Mouse (Mus musculus): ENCODE measurements around the gene Pigp. TPM values are rescaled to one million over a fixed set of nuclear protein-coding genes. Genes with fewer than 3 reads are reported as not detected.

Pigp gene
- polyA plus RNA-seq, 1 experiment from 2014 or later, result 116 TPM

DNA sequence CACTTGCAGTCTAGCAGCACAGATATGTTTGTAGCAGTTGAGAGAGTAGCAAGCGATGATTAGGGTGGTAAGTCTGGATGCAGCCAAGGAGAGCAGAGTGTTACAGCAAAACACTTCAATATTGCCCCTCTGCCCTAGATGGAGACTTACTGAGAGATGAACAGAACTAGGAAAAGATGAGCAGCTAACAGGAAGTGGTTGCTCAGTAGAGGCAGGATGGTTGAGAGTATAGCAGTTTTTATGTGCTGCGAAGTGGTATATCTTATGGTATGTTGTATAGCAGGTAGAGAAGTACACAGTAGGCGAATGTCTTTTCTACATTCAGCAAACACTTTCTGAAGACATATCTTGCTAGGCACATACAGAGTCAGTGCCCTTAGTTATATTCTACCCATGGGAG is 11.6 kb upstream of the Pigp start:
- 0 out of 2 replicates have a peak, but pooled peaks cover 3% of the 10 kb centered on the region for H3K36me3 ChIP-seq
- no peak overlapping the region for H3K4me3 ChIP-seq
- H3K27me3 ChIP-seq, result no peaks in the 10 kb centered on the region
- no peak overlapping the region for H3K9ac ChIP-seq
- no peak for ATAC-seq (ENCODE audit: low FRiP score)
- H3K27ac ChIP-seq, result no peak overlapping the region
- H3K9me3 ChIP-seq (replicated peaks), result no peaks in the 10 kb centered on the region
- H3K4me1 ChIP-seq, result peaks cover 3% of the 10 kb centered on the region; the same call in 1 of the 2 replicates
- WGBS, result 94% methylated on average over 3 of the region's 3 CpGs
- no peak overlapping the region for H3K4me2 ChIP-seq (replicated peaks)

DNA sequence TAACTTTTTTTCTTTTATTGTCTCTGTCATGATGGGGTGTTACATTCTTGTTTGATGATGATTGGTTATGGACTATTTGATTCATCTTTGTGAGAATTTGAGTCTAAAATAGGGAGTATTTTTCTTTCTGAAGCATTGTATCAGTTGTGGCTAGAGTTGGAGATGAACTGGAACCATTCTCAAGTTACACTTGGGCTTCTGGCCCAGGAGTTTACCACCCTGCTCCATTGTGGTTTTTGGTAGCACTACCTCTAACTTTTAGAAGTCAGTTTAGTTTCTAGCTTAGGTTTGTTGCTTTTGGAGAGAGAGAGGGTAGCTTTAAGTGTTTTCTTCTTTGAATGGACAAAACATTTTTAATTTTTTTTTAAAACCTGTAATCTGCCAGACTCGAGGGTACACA is 7.7 kb upstream of the Pigp start:
- H3K9me3 ChIP-seq (replicated peaks), result no peaks in the 10 kb centered on the region
- H3K36me3 ChIP-seq, result no peaks in the 10 kb centered on the region
- 88% methylated on average over 1 of the region's 1 CpGs for WGBS
- H3K27ac ChIP-seq, result no peak overlapping the region
- ATAC-seq (ENCODE audit: low FRiP score), result no peak
- no peak overlapping the region for H3K4me2 ChIP-seq (replicated peaks)
- H3K4me3 ChIP-seq, result no peak overlapping the region
- H3K27me3 ChIP-seq, result no peaks in the 10 kb centered on the region
- H3K9ac ChIP-seq, result no peak overlapping the region
- peaks cover 8% of the 10 kb centered on the region; the same call in 1 of the 2 replicates for H3K4me1 ChIP-seq

GRCm38 (mm10) chr16:94370915-94371300 is 734 bp downstream of the Pigp start:
- 0 out of 2 replicates have a peak, but pooled peaks cover 4% of the 10 kb centered on the region for H3K36me3 ChIP-seq
- peak overlapping the region; percentile 99 for H3K27ac ChIP-seq
- H3K4me2 ChIP-seq (replicated peaks), result peak overlapping the region; percentile 72
- ATAC-seq (ENCODE audit: low FRiP score), result peak; percentile 81
- peaks cover 33% of the 10 kb centered on the region for H3K4me1 ChIP-seq
- no peaks in the 10 kb centered on the region for H3K9me3 ChIP-seq (replicated peaks)
- H3K9ac ChIP-seq, result peak overlapping the region; percentile 98
- H3K27me3 ChIP-seq, result no peaks in the 10 kb centered on the region
- H3K4me3 ChIP-seq, result peak overlapping the region; percentile 93
- WGBS, result 1% methylated on average over 39 of the region's 43 CpGs

- Histone ChIP-seq H3K9me3 (replicated peaks) (no peaks in the 10 kb centered on the region), H3K4me1 (peaks cover 33% of the 10 kb centered on the region)
Observed at GRCm38 (mm10) chr16:94370173-94370914, 1.3 kb downstream of the Pigp start, which contains the start of gene Ttc3. Gene Ttc3, plus strand, starts transcription at chr16:94370618.

GRCm38 (mm10) chr16:94369596-94370172 is 2.0 kb downstream of the Pigp start:
- Histone ChIP-seq H3K36me3 (0 out of 2 replicates have a peak, but pooled peaks cover 4% of the 10 kb centered on the region), H3K4me2 (replicated peaks) (peak overlapping the region; percentile 72), H3K27me3 (no peaks in the 10 kb centered on the region), H3K9ac (peak overlapping the region; percentile 98), H3K4me3 (peak overlapping the region; percentile 93), H3K4me1 (peaks cover 30% of the 10 kb centered on the region), H3K9me3 (replicated peaks) (no peaks in the 10 kb centered on the region), H3K27ac (peak overlapping the region; percentile 99)
- WGBS, result 8% methylated on average over 6 of the region's 6 CpGs
- no peak for ATAC-seq (ENCODE audit: low FRiP score)

More at GRCm38 (mm10) chr16:94370173-94370914, 1.3 kb downstream of the Pigp start, which contains the start of gene Ttc3:
- 0 out of 2 replicates have a peak, but pooled peaks cover 4% of the 10 kb centered on the region for H3K36me3 ChIP-seq
- H3K27ac ChIP-seq, result peak within 1 kb of the TSS; percentile 99
- H3K9ac ChIP-seq, result peak within 1 kb of the TSS; percentile 98
- H3K27me3 ChIP-seq, result no peaks in the 10 kb centered on the region
- under 1% methylated on average over 74 of the region's 79 CpGs for WGBS
- peak; percentile 81 for ATAC-seq (ENCODE audit: low FRiP score)
- peak within 1 kb of the TSS; percentile 93 for H3K4me3 ChIP-seq
- peak within 1 kb of the TSS; percentile 72 for H3K4me2 ChIP-seq (replicated peaks)

DNA sequence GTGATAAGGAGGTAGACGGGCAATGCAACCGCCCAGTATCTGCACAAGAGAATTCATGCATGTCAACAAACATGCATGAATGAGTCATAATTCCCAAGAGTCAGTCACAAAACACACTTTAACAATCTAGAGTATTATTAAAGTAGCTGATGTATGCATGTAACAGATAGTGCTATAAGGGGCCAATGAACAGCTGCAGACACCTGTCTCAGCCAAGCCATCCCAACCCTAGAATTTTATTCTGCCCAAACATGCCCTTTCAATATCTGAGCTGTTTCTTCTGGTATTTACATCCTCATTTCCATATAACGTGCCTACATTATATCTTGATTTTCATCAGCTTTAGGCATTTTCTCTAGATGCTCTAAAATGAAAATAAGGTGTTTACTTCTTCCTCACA is 6.2 kb downstream of the Pigp start:
- H3K4me3 ChIP-seq, result no peak overlapping the region
- ATAC-seq (ENCODE audit: low FRiP score), result no peak
- H3K9ac ChIP-seq, result no peak overlapping the region
- WGBS, result 92% methylated on average over 3 of the region's 3 CpGs
- no peaks in the 10 kb centered on the region for H3K27me3 ChIP-seq
- H3K27ac ChIP-seq, result no peak overlapping the region
- no peaks in the 10 kb centered on the region for H3K9me3 ChIP-seq (replicated peaks)
- H3K36me3 ChIP-seq, result 0 out of 2 replicates have a peak, but pooled peaks cover 4% of the 10 kb centered on the region
- H3K4me2 ChIP-seq (replicated peaks), result no peak overlapping the region
- H3K4me1 ChIP-seq, result peaks cover 21% of the 10 kb centered on the region

DNA sequence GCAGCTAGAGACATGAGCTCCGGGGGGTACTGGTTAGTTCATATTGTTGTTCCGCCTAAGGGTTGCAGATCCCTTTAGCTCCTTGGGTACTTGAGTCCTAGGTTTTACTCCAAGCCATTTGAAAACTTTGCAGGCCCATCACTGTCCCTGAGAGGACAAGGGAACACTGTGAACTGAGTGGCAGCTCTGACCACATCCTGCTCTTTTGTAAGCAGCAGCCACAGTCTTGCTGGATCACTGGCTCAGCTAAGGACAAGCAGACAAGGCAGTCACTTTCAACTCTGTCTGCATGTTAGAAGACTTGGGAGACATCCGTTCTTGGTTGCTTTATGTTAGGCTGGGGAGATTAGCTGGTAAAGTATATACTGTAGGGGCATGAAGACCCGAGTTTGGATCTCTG is 7.8 kb downstream of the Pigp start:
- Histone ChIP-seq H3K9me3 (replicated peaks) (no peaks in the 10 kb centered on the region), H3K9ac (no peak overlapping the region), H3K4me2 (replicated peaks) (no peak overlapping the region), H3K27ac (no peak overlapping the region), H3K36me3 (0 out of 2 replicates have a peak, but pooled peaks cover 4% of the 10 kb centered on the region), H3K27me3 (no peaks in the 10 kb centered on the region), H3K4me3 (no peak overlapping the region), H3K4me1 (peaks cover 13% of the 10 kb centered on the region)
- 94% methylated on average over 4 of the region's 4 CpGs for WGBS
- ATAC-seq (ENCODE audit: low FRiP score), result no peak

GRCm38 (mm10) chr16:94362174-94362873 is 9.3 kb downstream of the Pigp start:
- H3K9ac ChIP-seq, result no peak overlapping the region
- H3K9me3 ChIP-seq (replicated peaks), result no peaks in the 10 kb centered on the region
- no peak overlapping the region for H3K4me3 ChIP-seq
- 0 out of 2 replicates have a peak, but pooled peaks cover 4% of the 10 kb centered on the region for H3K36me3 ChIP-seq
- H3K4me2 ChIP-seq (replicated peaks), result no peak overlapping the region
- no peak overlapping the region for H3K27ac ChIP-seq
- peaks cover 8% of the 10 kb centered on the region for H3K4me1 ChIP-seq
- no peaks in the 10 kb centered on the region for H3K27me3 ChIP-seq
- peak; percentile 75 for ATAC-seq (ENCODE audit: low FRiP score)
- 45% methylated on average over 10 of the region's 10 CpGs for WGBS

GRCm38 (mm10) chr16:94360578-94361350 is 10.9 kb downstream of the Pigp start:
- no peak for ATAC-seq (ENCODE audit: low FRiP score)
- no peak overlapping the region for H3K9ac ChIP-seq
- H3K4me1 ChIP-seq, result peaks cover 8% of the 10 kb centered on the region
- no peak overlapping the region for H3K4me3 ChIP-seq
- no peaks in the 10 kb centered on the region for H3K9me3 ChIP-seq (replicated peaks)
- H3K27ac ChIP-seq, result no peak overlapping the region
- H3K4me2 ChIP-seq (replicated peaks), result no peak overlapping the region
- 87% methylated on average over 13 of the region's 13 CpGs for WGBS
- no peaks in the 10 kb centered on the region for H3K36me3 ChIP-seq
- no peaks in the 10 kb centered on the region for H3K27me3 ChIP-seq

GRCm38 (mm10) chr16:94358091-94358490 is 13.6 kb downstream of the Pigp start:
- no peak overlapping the region for H3K4me3 ChIP-seq
- no peak overlapping the region for H3K4me2 ChIP-seq (replicated peaks)
- no peaks in the 10 kb centered on the region for H3K36me3 ChIP-seq
- ATAC-seq (ENCODE audit: low FRiP score), result no peak
- WGBS, result 89% methylated on average over 3 of the region's 3 CpGs
- no peak overlapping the region for H3K27ac ChIP-seq
- peaks cover 12% of the 10 kb centered on the region for H3K4me1 ChIP-seq
- no peak overlapping the region for H3K9ac ChIP-seq
- H3K27me3 ChIP-seq, result no peaks in the 10 kb centered on the region; the same call in 1 of the 2 replicates
- no peaks in the 10 kb centered on the region for H3K9me3 ChIP-seq (replicated peaks)

DNA sequence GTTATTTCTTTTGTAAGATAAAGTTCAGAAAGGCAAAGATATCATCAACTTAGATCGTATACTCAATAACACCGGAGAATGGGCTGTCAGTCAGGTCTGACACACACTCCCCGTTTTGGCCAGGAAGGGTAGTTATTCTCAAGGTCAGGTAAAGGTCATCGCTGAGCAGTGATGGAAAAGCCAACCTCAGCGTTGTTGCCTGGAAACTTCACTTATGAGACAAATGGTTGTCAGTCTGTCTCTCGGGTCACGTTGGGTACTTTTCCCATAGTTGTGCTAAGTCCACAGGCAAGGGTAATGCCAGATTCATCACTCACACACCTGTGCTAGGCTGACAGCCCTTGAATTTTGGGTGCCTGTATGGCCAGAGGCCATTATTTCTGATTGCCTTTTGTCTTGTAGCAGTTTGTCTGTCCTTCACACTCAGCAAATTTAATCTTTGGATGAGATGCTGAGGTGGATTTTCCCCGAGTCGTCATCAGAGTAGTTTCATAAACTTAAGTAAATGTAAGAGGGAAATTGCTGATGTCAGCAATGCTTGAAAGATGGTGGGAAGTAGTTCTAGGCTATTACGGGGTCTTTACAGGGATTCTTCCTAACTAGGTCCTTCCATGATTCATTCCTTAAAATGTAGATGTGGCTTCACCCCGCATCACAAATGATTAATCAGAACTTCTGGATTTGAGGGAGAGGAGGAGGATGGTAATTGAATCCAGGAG is 14.7 kb downstream of the Pigp start:
- no peak for ATAC-seq (ENCODE audit: low FRiP score)
- Histone ChIP-seq H3K36me3 (no peaks in the 10 kb centered on the region), H3K4me1 (peaks cover 6% of the 10 kb centered on the region), H3K9me3 (replicated peaks) (no peaks in the 10 kb centered on the region), H3K4me3 (no peak overlapping the region), H3K9ac (no peak overlapping the region), H3K27ac (no peak overlapping the region), H3K4me2 (replicated peaks) (no peak overlapping the region), H3K27me3 (no peaks in the 10 kb centered on the region; the same call in 1 of the 2 replicates)
- WGBS, result 81% methylated on average over 11 of the region's 11 CpGs
